Mouse (Mus musculus): ENCODE measurements around the gene Tbx1.

DNA sequence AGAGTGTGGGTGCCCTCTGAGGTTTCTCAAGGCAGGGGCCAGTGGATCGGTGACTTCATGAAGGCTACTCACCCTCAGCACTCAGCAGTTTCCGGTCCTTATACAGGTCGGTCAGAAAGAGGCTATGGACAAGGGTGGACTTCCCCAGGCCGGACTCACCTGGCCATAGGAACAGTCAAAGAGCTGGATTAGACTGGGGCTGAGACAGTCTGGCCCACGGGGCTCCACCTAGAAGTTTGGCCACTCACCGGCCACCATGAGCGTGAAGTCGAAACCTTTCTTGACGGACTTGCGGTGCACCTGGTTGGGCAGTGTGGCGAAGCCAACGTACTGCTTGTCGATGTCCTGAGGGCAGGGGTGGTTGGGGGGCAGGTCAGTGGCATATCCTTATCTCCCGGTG lies 34.6 kb upstream of the Tbx1 start:
- TF ChIP-seq POLR2A (IDR thresholded peaks at IDR 0.05; ENCODE audit: borderline replicate concordance, control insufficient read depth, low read depth, low read length): no peak
- no peak for TF ChIP-seq CTCF (IDR thresholded peaks at IDR 0.05; ENCODE audit: control insufficient read depth, insufficient read depth, low read length)

All from bone marrow, adult 2 months (tissue).